Mouse (Mus musculus): ENCODE measurements around the gene Axl. TPM values are rescaled to one million over a fixed set of nuclear protein-coding genes. Genes with fewer than 3 reads are reported as not detected.
"Not testable (repeated sequence)": the region's sequence is repeated elsewhere in the genome, so short reads cannot be mapped to it uniquely, and the experiment has no call there.

Axl gene
- polyA plus RNA-seq, 1 experiment from 2014 or later: 18.1 TPM

GRCm38 (mm10) chr7:25811716-25812115 is 23.2 kb upstream of the Axl start:
- Histone ChIP-seq H3K27ac (no peak overlapping the region), H3K9ac (no peak overlapping the region), H3K4me1 (peaks cover 10% of the 10 kb centered on the region), H3K9me3 (replicated peaks) (no peaks in the 10 kb centered on the region), H3K27me3 (peaks cover 27% of the 10 kb centered on the region), H3K36me3 (ENCODE audit: poor library complexity, severe bottlenecking) (no peaks in the 10 kb centered on the region), H3K4me2 (no peak overlapping the region), H3K4me3 (no peak overlapping the region)
- WGBS: 79% methylated on average over 2 of the region's 2 CpGs
- ATAC-seq: no peak

- Histone ChIP-seq H3K9me3 (replicated peaks) (no peaks in the 10 kb centered on the region), H3K27ac (no peak overlapping the region), H3K4me1 (peaks cover 11% of the 10 kb centered on the region), H3K4me3 (0 out of 2 replicates have a peak overlapping the region, but pooled peaks have one; percentile 21), H3K9ac (peak overlapping the region; percentile 56), H3K27me3 (no peaks in the 10 kb centered on the region), H3K4me2 (peak overlapping the region; percentile 53), H3K36me3 (ENCODE audit: poor library complexity, severe bottlenecking) (no peaks in the 10 kb centered on the region)
- WGBS: 14% methylated on average over 21 of the region's 21 CpGs
- peak; percentile 76 for ATAC-seq
These were observed 17.3 kb upstream of the Axl start for GRCm38 (mm10) chr7:25805631-25806343.

- Histone ChIP-seq H3K36me3 (ENCODE audit: poor library complexity, severe bottlenecking) (no peaks in the 10 kb centered on the region), H3K27ac (no peak overlapping the region), H3K4me3 (no peak overlapping the region), H3K4me1 (peaks cover 11% of the 10 kb centered on the region), H3K9me3 (replicated peaks) (no peaks in the 10 kb centered on the region), H3K4me2 (no peak overlapping the region), H3K27me3 (no peaks in the 10 kb centered on the region), H3K9ac (no peak overlapping the region)
- WGBS: 80% methylated on average over 4 of the region's 4 CpGs
- ATAC-seq: no peak
These were observed 16.3 kb upstream of the Axl start for GRCm38 (mm10) chr7:25804792-25805191.

GRCm38 (mm10) chr7:25803460-25803859 is 15.0 kb upstream of the Axl start:
- H3K4me1 ChIP-seq: peaks cover 11% of the 10 kb centered on the region
- no peaks in the 10 kb centered on the region; the same call in 1 of the 2 replicates for H3K9me3 ChIP-seq (replicated peaks)
- H3K9ac ChIP-seq: no peak overlapping the region
- no peaks in the 10 kb centered on the region for H3K27me3 ChIP-seq
- H3K36me3 ChIP-seq (ENCODE audit: poor library complexity, severe bottlenecking): no peaks in the 10 kb centered on the region
- no peak overlapping the region for H3K27ac ChIP-seq
- 85% methylated on average over 13 of the region's 13 CpGs for WGBS
- H3K4me3 ChIP-seq: no peak overlapping the region
- ATAC-seq: no peak
- H3K4me2 ChIP-seq: no peak overlapping the region

- Histone ChIP-seq H3K27me3 (no peaks in the 10 kb centered on the region), H3K4me3 (no peak overlapping the region), H3K9me3 (replicated peaks) (no peaks in the 10 kb centered on the region; the same call in 1 of the 2 replicates), H3K4me2 (peak overlapping the region; percentile 24; the same call in 1 of the 2 replicates), H3K9ac (no peak overlapping the region), H3K36me3 (ENCODE audit: poor library complexity, severe bottlenecking) (no peaks in the 10 kb centered on the region), H3K4me1 (peaks cover 11% of the 10 kb centered on the region), H3K27ac (no peak overlapping the region)
- WGBS: 34% methylated on average over 24 of the region's 24 CpGs
- no peak for ATAC-seq
These were observed 14.0 kb upstream of the Axl start for GRCm38 (mm10) chr7:25802241-25803125.

- no peaks in the 10 kb centered on the region; the same call in 1 of the 2 replicates for H3K9me3 ChIP-seq (replicated peaks)
- no peak overlapping the region for H3K9ac ChIP-seq
- no peak overlapping the region for H3K27ac ChIP-seq
- no peaks in the 10 kb centered on the region for H3K27me3 ChIP-seq
- peaks cover 10% of the 10 kb centered on the region for H3K4me1 ChIP-seq
- no peaks in the 10 kb centered on the region for H3K36me3 ChIP-seq (ENCODE audit: poor library complexity, severe bottlenecking)
- 95% methylated on average over 6 of the region's 6 CpGs for WGBS
- no peak overlapping the region for H3K4me2 ChIP-seq
- H3K4me3 ChIP-seq: no peak overlapping the region
- no peak for ATAC-seq
These were observed 12.5 kb upstream of the Axl start for GRCm38 (mm10) chr7:25801031-25801430.

- Histone ChIP-seq H3K36me3 (ENCODE audit: poor library complexity, severe bottlenecking) (no peaks in the 10 kb centered on the region), H3K9ac (no peak overlapping the region), H3K4me2 (no peak overlapping the region), H3K9me3 (replicated peaks) (no peaks in the 10 kb centered on the region; the same call in 1 of the 2 replicates), H3K4me1 (0 out of 2 replicates have a peak, but pooled peaks cover 6% of the 10 kb centered on the region), H3K27ac (no peak overlapping the region), H3K4me3 (no peak overlapping the region), H3K27me3 (no peaks in the 10 kb centered on the region)
- WGBS: 85% methylated on average over 1 of the region's 1 CpGs
- ATAC-seq: no peak
These were observed 10.9 kb upstream of the Axl start for GRCm38 (mm10) chr7:25799369-25799768.

- no peak for ATAC-seq
- Histone ChIP-seq H3K27ac (no peak overlapping the region), H3K27me3 (no peaks in the 10 kb centered on the region), H3K4me1 (0 out of 2 replicates have a peak, but pooled peaks cover 6% of the 10 kb centered on the region), H3K4me3 (no peak overlapping the region), H3K9me3 (replicated peaks) (no peaks in the 10 kb centered on the region; the same call in 1 of the 2 replicates), H3K36me3 (ENCODE audit: poor library complexity, severe bottlenecking) (no peaks in the 10 kb centered on the region), H3K4me2 (no peak overlapping the region), H3K9ac (no peak overlapping the region)
- 93% methylated on average over 2 of the region's 2 CpGs for WGBS
These were observed 10.0 kb upstream of the Axl start for GRCm38 (mm10) chr7:25798540-25798939.

GRCm38 (mm10) chr7:25794775-25795174 is 6.3 kb upstream of the Axl start:
- WGBS: 86% methylated on average over 8 of the region's 8 CpGs
- Histone ChIP-seq H3K4me3 (no peak overlapping the region), H3K36me3 (ENCODE audit: poor library complexity, severe bottlenecking) (no peaks in the 10 kb centered on the region), H3K27me3 (no peaks in the 10 kb centered on the region), H3K9me3 (replicated peaks) (no peaks in the 10 kb centered on the region; the same call in 1 of the 2 replicates), H3K4me1 (no peaks in the 10 kb centered on the region), H3K27ac (no peak overlapping the region), H3K9ac (no peak overlapping the region), H3K4me2 (no peak overlapping the region)
- no peak for ATAC-seq

- Histone ChIP-seq H3K4me1 (peaks cover 7% of the 10 kb centered on the region), H3K27ac (no peak overlapping the region), H3K27me3 (no peaks in the 10 kb centered on the region), H3K4me2 (no peak overlapping the region), H3K4me3 (no peak overlapping the region), H3K36me3 (ENCODE audit: poor library complexity, severe bottlenecking) (no peaks in the 10 kb centered on the region), H3K9ac (no peak overlapping the region), H3K9me3 (replicated peaks) (no peaks in the 10 kb centered on the region; the same call in 1 of the 2 replicates)
- WGBS: 52% methylated on average over 3 of the region's 3 CpGs
- ATAC-seq: no peak
These were observed 5.2 kb upstream of the Axl start for GRCm38 (mm10) chr7:25793679-25794078.

GRCm38 (mm10) chr7:25792966-25793365 is 4.5 kb upstream of the Axl start:
- WGBS: 76% methylated on average over 9 of the region's 9 CpGs
- ATAC-seq; H3K4me3 ChIP-seq; H3K4me2 ChIP-seq; H3K9me3 ChIP-seq (replicated peaks); H3K27me3 ChIP-seq; H3K36me3 ChIP-seq (ENCODE audit: poor library complexity, severe bottlenecking); H3K9ac ChIP-seq; H3K27ac ChIP-seq: not testable (repeated sequence)
- peaks cover 14% of the 10 kb centered on the region for H3K4me1 ChIP-seq

- Histone ChIP-seq H3K27me3 (no peaks in the 10 kb centered on the region), H3K27ac (no peak overlapping the region), H3K4me2 (no peak overlapping the region), H3K4me1 (peaks cover 27% of the 10 kb centered on the region), H3K9ac (no peak overlapping the region), H3K36me3 (ENCODE audit: poor library complexity, severe bottlenecking) (no peaks in the 10 kb centered on the region), H3K4me3 (no peak overlapping the region), H3K9me3 (replicated peaks) (no peaks in the 10 kb centered on the region)
- WGBS: 77% methylated on average over 8 of the region's 8 CpGs
- ATAC-seq: no peak
These were observed 2.1 kb upstream of the Axl start for GRCm38 (mm10) chr7:25790615-25791014.
